Mouse (Mus musculus) intestine, embryonic 15.5 days (tissue): ENCODE measurements at regions not wholly inside any gene's neighbourhood (a gene's known extent, or its start where the extent isn't known, plus 50 kb on each side); places are given as distances from the start of the nearest gene placed in this dataset.

Experiments used
- ATAC-seq: fragments of 200-750 bp; cut with Nextera tagmentation; 2 replicates; pipeline ENCODE4 v1.8.0; 2017; ENCODE audit warnings: moderate TSS enrichment, moderate library complexity
- H3K27ac ChIP-seq: fragments of 300-500 bp; sonication (generic); 2 replicates; pipeline ENCODE4 v1.5.1; 2015; ENCODE audit warnings: mild to moderate bottlenecking, inconsistent platforms
- H3K27me3 ChIP-seq: fragments of 300-500 bp; sonication (generic); replicated peaks from 2 replicates; pipeline ENCODE4 v1.6.1; 2015; ENCODE audit warnings: inconsistent platforms
- H3K36me3 ChIP-seq: fragments of 300-500 bp; sonication (generic); 2 replicates; pipeline ENCODE4 v1.6.1; 2015; ENCODE audit warnings: inconsistent platforms
- H3K4me1 ChIP-seq: fragments of 300-500 bp; sonication (generic); replicated peaks from 2 replicates; pipeline ENCODE4 v1.6.1; 2015; ENCODE audit warnings: inconsistent platforms
- H3K4me2 ChIP-seq: fragments of 300-500 bp; sonication (generic); replicated peaks from 2 replicates; pipeline ENCODE4 v1.6.1; 2015; ENCODE audit warnings: mild to moderate bottlenecking, inconsistent platforms
- H3K4me3 ChIP-seq: fragments of 300-500 bp; sonication (generic); replicated peaks from 2 replicates; pipeline ENCODE4 v1.5.1; 2015; ENCODE audit warnings: inconsistent platforms
- H3K9ac ChIP-seq: fragments of 300-500 bp; sonication (generic); 2 replicates; pipeline ENCODE4 v1.6.1; 2015; ENCODE audit warnings: inconsistent platforms
- H3K9me3 ChIP-seq: fragments of 300-500 bp; sonication (generic); 2 replicates; pipeline ENCODE4 v1.6.1; 2016; ENCODE audit warnings: inconsistent platforms
- WGBS: fragments of 180-500 bp; shearing (Covaris S2); methylation state at CpG from one replicate; pipeline ENCODE4 v1.1.7; 2015; 5-methylcytosine and 5-hydroxymethylcytosine counted together

- ATAC-seq: no peak
- no peak overlapping the region for H3K4me2 ChIP-seq
- H3K4me3 ChIP-seq: no peak overlapping the region
- no peaks in the 10 kb centered on the region for H3K4me1 ChIP-seq
- H3K27ac ChIP-seq: no peak overlapping the region
- H3K36me3 ChIP-seq: no peaks in the 10 kb centered on the region
- H3K9ac ChIP-seq: no peak overlapping the region
- H3K9me3 ChIP-seq: no peaks in the 10 kb centered on the region
- no peaks in the 10 kb centered on the region for H3K27me3 ChIP-seq
- 86% methylated on average over 9 of the region's 9 CpGs for WGBS
These were observed 58.1 kb downstream of the Irx6 start for GRCm38 (mm10) chr8:92732229-92732628.

- ATAC-seq: no peak
- Histone ChIP-seq H3K27me3 (no peaks in the 10 kb centered on the region), H3K4me3 (no peak overlapping the region), H3K36me3 (no peaks in the 10 kb centered on the region), H3K9ac (no peak overlapping the region), H3K27ac (no peak overlapping the region), H3K9me3 (no peaks in the 10 kb centered on the region), H3K4me2 (no peak overlapping the region), H3K4me1 (no peaks in the 10 kb centered on the region)
- WGBS: 87% methylated on average over 9 of the region's 9 CpGs
These were observed 61.6 kb downstream of the Irx6 start for GRCm38 (mm10) chr8:92735646-92736045.

- Histone ChIP-seq H3K4me2 (no peak overlapping the region), H3K4me3 (no peak overlapping the region), H3K9ac (no peak overlapping the region), H3K27me3 (no peaks in the 10 kb centered on the region), H3K36me3 (no peaks in the 10 kb centered on the region), H3K9me3 (no peaks in the 10 kb centered on the region), H3K27ac (no peak overlapping the region), H3K4me1 (no peaks in the 10 kb centered on the region)
- 47% methylated on average over 1 of the region's 1 CpGs for WGBS
- ATAC-seq: no peak
These were observed 64.0 kb downstream of the Irx6 start for GRCm38 (mm10) chr8:92738080-92738479.

- Histone ChIP-seq H3K4me2 (no peak overlapping the region), H3K36me3 (no peaks in the 10 kb centered on the region), H3K9ac (no peak overlapping the region), H3K27me3 (no peaks in the 10 kb centered on the region), H3K9me3 (no peaks in the 10 kb centered on the region), H3K27ac (no peak overlapping the region), H3K4me1 (no peaks in the 10 kb centered on the region), H3K4me3 (no peak overlapping the region)
- 86% methylated on average over 9 of the region's 9 CpGs for WGBS
- ATAC-seq: no peak
These were observed 66.3 kb downstream of the Irx6 start for GRCm38 (mm10) chr8:92740286-92740808.

GRCm38 (mm10) chr8:92741836-92742235 is 67.7 kb downstream of the Irx6 start:
- Histone ChIP-seq H3K9me3 (no peaks in the 10 kb centered on the region), H3K9ac (no peak overlapping the region), H3K27me3 (no peaks in the 10 kb centered on the region; the same call in 1 of the 2 replicates), H3K36me3 (no peaks in the 10 kb centered on the region), H3K4me2 (no peak overlapping the region), H3K27ac (no peak overlapping the region), H3K4me3 (no peak overlapping the region), H3K4me1 (no peaks in the 10 kb centered on the region)
- 89% methylated on average over 3 of the region's 3 CpGs for WGBS
- ATAC-seq: no peak

GRCm38 (mm10) chr8:92743108-92743507 is 69.0 kb downstream of the Irx6 start:
- no peaks in the 10 kb centered on the region for H3K36me3 ChIP-seq
- H3K4me3 ChIP-seq: no peak overlapping the region
- no peaks in the 10 kb centered on the region; the same call in 1 of the 2 replicates for H3K27me3 ChIP-seq
- H3K9ac ChIP-seq: no peak overlapping the region
- no peak overlapping the region for H3K4me2 ChIP-seq
- H3K4me1 ChIP-seq: no peaks in the 10 kb centered on the region
- WGBS: 69% methylated on average over 12 of the region's 12 CpGs
- no peaks in the 10 kb centered on the region for H3K9me3 ChIP-seq
- H3K27ac ChIP-seq: no peak overlapping the region
- no peak for ATAC-seq

GRCm38 (mm10) chr8:92747086-92747485 is 73.0 kb downstream of the Irx6 start:
- no peaks in the 10 kb centered on the region for H3K36me3 ChIP-seq
- H3K9ac ChIP-seq: no peak overlapping the region
- no peaks in the 10 kb centered on the region for H3K4me1 ChIP-seq
- H3K9me3 ChIP-seq: no peaks in the 10 kb centered on the region
- H3K27ac ChIP-seq: no peak overlapping the region
- WGBS: 63% methylated on average over 7 of the region's 7 CpGs
- no peak overlapping the region for H3K4me2 ChIP-seq
- H3K27me3 ChIP-seq: no peaks in the 10 kb centered on the region; the same call in 1 of the 2 replicates
- no peak for ATAC-seq
- H3K4me3 ChIP-seq: no peak overlapping the region

GRCm38 (mm10) chr8:92747951-92748350 is 73.9 kb downstream of the Irx6 start:
- H3K4me3 ChIP-seq: no peak overlapping the region
- H3K4me2 ChIP-seq: no peak overlapping the region
- no peak overlapping the region for H3K27ac ChIP-seq
- H3K36me3 ChIP-seq: no peaks in the 10 kb centered on the region
- no peak for ATAC-seq
- no peaks in the 10 kb centered on the region; the same call in 1 of the 2 replicates for H3K27me3 ChIP-seq
- WGBS: 72% methylated on average over 6 of the region's 6 CpGs
- no peak overlapping the region for H3K9ac ChIP-seq
- H3K4me1 ChIP-seq: no peaks in the 10 kb centered on the region
- H3K9me3 ChIP-seq: no peaks in the 10 kb centered on the region

GRCm38 (mm10) chr8:92759848-92760247 is 67.2 kb upstream of the Mmp2 start:
- no peak overlapping the region for H3K9ac ChIP-seq
- H3K27ac ChIP-seq: no peak overlapping the region
- no peaks in the 10 kb centered on the region for H3K36me3 ChIP-seq
- WGBS: 82% methylated on average over 3 of the region's 3 CpGs
- H3K9me3 ChIP-seq: no peaks in the 10 kb centered on the region
- ATAC-seq: no peak
- H3K4me1 ChIP-seq: no peaks in the 10 kb centered on the region
- H3K4me2 ChIP-seq: no peak overlapping the region
- H3K4me3 ChIP-seq: no peak overlapping the region
- no peaks in the 10 kb centered on the region for H3K27me3 ChIP-seq

GRCm38 (mm10) chr8:92760933-92761332 is 66.2 kb upstream of the Mmp2 start:
- H3K36me3 ChIP-seq: no peaks in the 10 kb centered on the region
- H3K9me3 ChIP-seq: no peaks in the 10 kb centered on the region
- no peak overlapping the region for H3K9ac ChIP-seq
- 91% methylated on average over 6 of the region's 6 CpGs for WGBS
- H3K4me3 ChIP-seq: no peak overlapping the region
- no peak overlapping the region for H3K27ac ChIP-seq
- no peak overlapping the region for H3K4me2 ChIP-seq
- H3K27me3 ChIP-seq: no peaks in the 10 kb centered on the region
- ATAC-seq: no peak
- H3K4me1 ChIP-seq: no peaks in the 10 kb centered on the region

- H3K4me1 ChIP-seq: no peaks in the 10 kb centered on the region
- H3K9ac ChIP-seq: no peak overlapping the region
- peak; percentile 43; the same call in 1 of the 2 replicates for ATAC-seq
- H3K9me3 ChIP-seq: no peaks in the 10 kb centered on the region
- H3K27ac ChIP-seq: no peak overlapping the region
- H3K27me3 ChIP-seq: no peaks in the 10 kb centered on the region
- H3K4me2 ChIP-seq: peak overlapping the region; percentile 38
- H3K4me3 ChIP-seq: no peak overlapping the region
- 5% methylated on average over 18 of the region's 18 CpGs for WGBS
- H3K36me3 ChIP-seq: no peaks in the 10 kb centered on the region
These were observed 65.0 kb upstream of the Mmp2 start for GRCm38 (mm10) chr8:92761959-92762600.

- H3K27ac ChIP-seq: no peak overlapping the region
- ATAC-seq: no peak
- no peaks in the 10 kb centered on the region for H3K4me1 ChIP-seq
- no peaks in the 10 kb centered on the region for H3K36me3 ChIP-seq
- peak overlapping the region; percentile 12; the same call in 1 of the 2 replicates for H3K4me2 ChIP-seq
- no peak overlapping the region for H3K9ac ChIP-seq
- H3K9me3 ChIP-seq: no peaks in the 10 kb centered on the region
- WGBS: 59% methylated on average over 14 of the region's 14 CpGs
- H3K27me3 ChIP-seq: no peaks in the 10 kb centered on the region
- 0 out of 2 replicates have a peak overlapping the region, but pooled peaks have one; percentile 2 for H3K4me3 ChIP-seq
These were observed 55.0 kb upstream of the Mmp2 start for GRCm38 (mm10) chr8:92771856-92772650.
